Mouse (Mus musculus): ENCODE results near the gene Hoxd9. TPM values are rescaled to one million over a fixed set of nuclear protein-coding genes. Genes with fewer than 3 reads are reported as not detected.
A peak's percentile ranks its signal among the peaks of the same experiment; 100 is the strongest.

The Hoxd9 gene
- not detected in 2 replicates for polyA plus RNA-seq (2016; fragmentation: Nextera tagmentation; extraction: Ambion mirVana)

- H3K36me3 ChIP-seq (replicated peaks): no peaks in the 10 kb centered on the region
- peak; percentile 69 for DNase-seq (ENCODE audit: extremely low spot score, low spot score)
- under 1% methylated on average over 43 of the region's 43 CpGs for WGBS
These were observed at the start of gene Hoxd9 for GRCm38 (mm10) chr2:74697567-74698121. TSS of gene Hoxd9 (plus strand) at chr2:74697727.

DNA sequence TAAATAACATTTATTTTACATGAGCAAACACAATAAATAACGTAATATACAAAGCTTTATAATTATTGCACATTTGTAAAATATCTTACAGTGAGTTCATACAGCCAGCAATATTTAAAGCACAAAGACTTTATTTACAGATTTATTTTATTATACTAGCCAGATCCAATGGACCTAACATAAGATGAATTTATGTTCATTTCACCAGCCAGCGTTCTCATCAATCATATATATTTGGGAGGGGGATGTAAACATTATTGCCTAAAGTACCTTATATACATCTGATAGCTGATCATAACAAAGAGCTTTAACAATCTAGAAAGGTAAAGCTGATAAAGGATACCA, 44.6 kb upstream of the Hoxd9 start:
- Histone ChIP-seq H3K27ac (no peak overlapping the region), H3K4me1 (peaks cover 12% of the 10 kb centered on the region)
- 41% methylated on average over 2 of the region's 2 CpGs for WGBS

More at GRCm38 (mm10) chr2:74697567-74698121, at the start of gene Hoxd9:
- H3K4me1 ChIP-seq: peaks cover 14% of the 10 kb centered on the region
- no peaks in the 10 kb centered on the region for H3K9me3 ChIP-seq
- peak within 1 kb of the TSS; percentile 44 for H3K4me3 ChIP-seq
- peaks cover 100% of the 10 kb centered on the region for H3K27me3 ChIP-seq (ENCODE audit: poor library complexity, severe bottlenecking)
- H3K27ac ChIP-seq: no peak within 1 kb of the TSS

GRCm38 (mm10) chr2:74653781-74654535, 43.6 kb upstream of the Hoxd9 start:
- no peaks in the 10 kb centered on the region for H3K36me3 ChIP-seq (replicated peaks)
- DNase-seq (ENCODE audit: extremely low spot score, low spot score): no peak
- 0 out of 2 replicates have a peak, but pooled peaks cover 4% of the 10 kb centered on the region for H3K9me3 ChIP-seq
- no peak overlapping the region for H3K4me3 ChIP-seq
- peaks cover 15% of the 10 kb centered on the region for H3K4me1 ChIP-seq
- no peak overlapping the region for H3K27ac ChIP-seq
- 13% methylated on average over 17 of the region's 17 CpGs for WGBS
- peaks cover 100% of the 10 kb centered on the region for H3K27me3 ChIP-seq (ENCODE audit: poor library complexity, severe bottlenecking)

More for the DNA sequence above, 44.6 kb upstream of the Hoxd9 start:
- Histone ChIP-seq H3K36me3 (replicated peaks) (no peaks in the 10 kb centered on the region), H3K27me3 (ENCODE audit: poor library complexity, severe bottlenecking) (peaks cover 100% of the 10 kb centered on the region), H3K4me3 (no peak overlapping the region), H3K9me3 (0 out of 2 replicates have a peak, but pooled peaks cover 4% of the 10 kb centered on the region)
- DNase-seq (ENCODE audit: extremely low spot score, low spot score): no peak

GRCm38 (mm10) chr2:74654743-74655419, 42.6 kb upstream of the Hoxd9 start:
- H3K4me1 ChIP-seq: peaks cover 17% of the 10 kb centered on the region
- H3K27ac ChIP-seq: no peak overlapping the region
- peaks cover 100% of the 10 kb centered on the region for H3K27me3 ChIP-seq (ENCODE audit: poor library complexity, severe bottlenecking)
- peak overlapping the region; percentile 37; the same call in 1 of the 2 replicates for H3K4me3 ChIP-seq
- 3% methylated on average over 20 of the region's 20 CpGs for WGBS
- H3K9me3 ChIP-seq: 0 out of 2 replicates have a peak, but pooled peaks cover 4% of the 10 kb centered on the region
- DNase-seq (ENCODE audit: extremely low spot score, low spot score): no peak
- H3K36me3 ChIP-seq (replicated peaks): no peaks in the 10 kb centered on the region

DNA sequence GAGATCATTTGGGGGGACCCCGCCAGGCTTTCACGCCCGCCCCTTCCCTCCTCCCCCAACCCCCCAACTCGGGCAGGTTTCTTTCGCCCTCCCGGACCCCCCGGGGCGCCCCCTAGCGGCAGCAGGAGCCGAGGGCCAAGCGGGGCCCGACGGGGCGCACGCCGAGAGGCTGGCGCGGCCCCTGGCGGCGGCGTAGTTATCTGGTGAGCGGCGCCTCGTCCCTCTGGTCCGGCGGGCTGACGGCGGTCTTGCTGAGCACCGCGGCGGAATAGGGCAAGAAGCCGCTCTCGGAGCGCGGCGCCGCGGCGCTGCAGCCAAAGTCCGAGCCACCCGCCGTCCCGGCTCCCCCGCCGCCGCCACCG, 42.1 kb upstream of the Hoxd9 start:
- WGBS: 1% methylated on average over 45 of the region's 47 CpGs

DNA sequence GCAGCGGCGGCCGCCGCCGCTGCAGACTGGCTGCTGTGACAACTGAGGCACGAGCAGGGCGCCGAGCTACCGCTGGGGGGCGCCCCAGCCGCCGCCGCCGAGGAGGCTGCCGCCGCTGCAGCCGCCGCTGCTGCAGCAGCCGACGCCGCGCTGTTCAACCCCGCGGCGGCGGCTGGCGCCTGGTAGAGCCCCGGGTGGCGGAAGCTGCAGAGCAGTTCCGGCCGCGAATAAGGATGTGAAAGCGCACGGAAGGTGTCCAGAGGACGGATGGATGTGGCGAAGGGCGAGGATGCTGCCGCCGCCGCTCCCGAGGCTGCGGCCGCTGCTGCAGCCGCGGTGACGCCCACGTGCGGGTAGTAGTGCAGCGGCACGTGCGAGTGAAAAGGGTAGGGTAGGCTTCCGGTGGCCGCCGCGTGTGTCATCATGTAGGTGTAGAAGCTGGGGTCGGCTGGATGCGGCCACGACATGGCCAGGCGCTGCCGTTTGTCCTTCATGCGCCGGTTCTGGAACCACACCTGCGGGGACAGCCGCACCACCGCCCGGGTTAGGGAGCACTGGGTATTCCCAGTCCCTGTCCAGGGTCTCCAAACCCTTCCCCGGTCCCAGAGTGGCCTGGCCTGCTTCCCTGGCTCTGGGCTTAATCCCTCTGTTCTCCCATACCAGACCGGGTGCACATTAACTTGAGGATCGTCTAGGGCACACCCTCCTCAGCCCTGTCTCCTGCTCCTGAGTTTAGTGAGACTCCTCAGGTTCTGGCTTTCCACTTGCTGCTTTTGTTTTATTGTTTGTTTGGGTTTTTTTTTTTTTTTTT, 41.5 kb upstream of the Hoxd9 start:
- peak; percentile 63 for DNase-seq (ENCODE audit: extremely low spot score, low spot score)
- Histone ChIP-seq H3K36me3 (replicated peaks) (no peaks in the 10 kb centered on the region), H3K4me1 (peaks cover 17% of the 10 kb centered on the region), H3K27ac (no peak overlapping the region), H3K27me3 (ENCODE audit: poor library complexity, severe bottlenecking) (peaks cover 100% of the 10 kb centered on the region), H3K4me3 (peak overlapping the region; percentile 37), H3K9me3 (0 out of 2 replicates have a peak, but pooled peaks cover 4% of the 10 kb centered on the region)
- WGBS: under 1% methylated on average over 68 of the region's 69 CpGs

More for the DNA sequence above, 42.1 kb upstream of the Hoxd9 start:
- peaks cover 17% of the 10 kb centered on the region for H3K4me1 ChIP-seq
- no peak overlapping the region for H3K27ac ChIP-seq
- H3K9me3 ChIP-seq: 0 out of 2 replicates have a peak, but pooled peaks cover 4% of the 10 kb centered on the region
- H3K36me3 ChIP-seq (replicated peaks): no peaks in the 10 kb centered on the region
- peak overlapping the region; percentile 37 for H3K4me3 ChIP-seq
- DNase-seq (ENCODE audit: extremely low spot score, low spot score): no peak
- peaks cover 100% of the 10 kb centered on the region for H3K27me3 ChIP-seq (ENCODE audit: poor library complexity, severe bottlenecking)

GRCm38 (mm10) chr2:74656632-74657021, 40.9 kb upstream of the Hoxd9 start:
- H3K9me3 ChIP-seq: 0 out of 2 replicates have a peak, but pooled peaks cover 4% of the 10 kb centered on the region
- peaks cover 18% of the 10 kb centered on the region for H3K4me1 ChIP-seq
- H3K27me3 ChIP-seq (ENCODE audit: poor library complexity, severe bottlenecking): peaks cover 100% of the 10 kb centered on the region
- WGBS: 2% methylated on average over 4 of the region's 4 CpGs
- H3K4me3 ChIP-seq: no peak overlapping the region
- H3K27ac ChIP-seq: no peak overlapping the region
- DNase-seq (ENCODE audit: extremely low spot score, low spot score): no peak
- no peaks in the 10 kb centered on the region for H3K36me3 ChIP-seq (replicated peaks)

- no peak overlapping the region for H3K27ac ChIP-seq
- H3K4me3 ChIP-seq: peak overlapping the region; percentile 15; the same call in 1 of the 2 replicates
- 3% methylated on average over 62 of the region's 62 CpGs for WGBS
- peaks cover 20% of the 10 kb centered on the region for H3K4me1 ChIP-seq
- H3K9me3 ChIP-seq: 0 out of 2 replicates have a peak, but pooled peaks cover 4% of the 10 kb centered on the region
- peaks cover 100% of the 10 kb centered on the region for H3K27me3 ChIP-seq (ENCODE audit: poor library complexity, severe bottlenecking)
- DNase-seq (ENCODE audit: extremely low spot score, low spot score): peak; percentile 61
- H3K36me3 ChIP-seq (replicated peaks): no peaks in the 10 kb centered on the region
These were observed 40.1 kb upstream of the Hoxd9 start for GRCm38 (mm10) chr2:74657251-74658023.

- Histone ChIP-seq H3K4me3 (no peak overlapping the region), H3K27me3 (ENCODE audit: poor library complexity, severe bottlenecking) (peaks cover 100% of the 10 kb centered on the region), H3K27ac (no peak overlapping the region), H3K36me3 (replicated peaks) (no peaks in the 10 kb centered on the region), H3K9me3 (0 out of 2 replicates have a peak, but pooled peaks cover 4% of the 10 kb centered on the region), H3K4me1 (peaks cover 20% of the 10 kb centered on the region)
- WGBS: under 1% methylated on average over 15 of the region's 15 CpGs
- no peak for DNase-seq (ENCODE audit: extremely low spot score, low spot score)
These were observed 39.4 kb upstream of the Hoxd9 start for GRCm38 (mm10) chr2:74658024-74658666.

DNA sequence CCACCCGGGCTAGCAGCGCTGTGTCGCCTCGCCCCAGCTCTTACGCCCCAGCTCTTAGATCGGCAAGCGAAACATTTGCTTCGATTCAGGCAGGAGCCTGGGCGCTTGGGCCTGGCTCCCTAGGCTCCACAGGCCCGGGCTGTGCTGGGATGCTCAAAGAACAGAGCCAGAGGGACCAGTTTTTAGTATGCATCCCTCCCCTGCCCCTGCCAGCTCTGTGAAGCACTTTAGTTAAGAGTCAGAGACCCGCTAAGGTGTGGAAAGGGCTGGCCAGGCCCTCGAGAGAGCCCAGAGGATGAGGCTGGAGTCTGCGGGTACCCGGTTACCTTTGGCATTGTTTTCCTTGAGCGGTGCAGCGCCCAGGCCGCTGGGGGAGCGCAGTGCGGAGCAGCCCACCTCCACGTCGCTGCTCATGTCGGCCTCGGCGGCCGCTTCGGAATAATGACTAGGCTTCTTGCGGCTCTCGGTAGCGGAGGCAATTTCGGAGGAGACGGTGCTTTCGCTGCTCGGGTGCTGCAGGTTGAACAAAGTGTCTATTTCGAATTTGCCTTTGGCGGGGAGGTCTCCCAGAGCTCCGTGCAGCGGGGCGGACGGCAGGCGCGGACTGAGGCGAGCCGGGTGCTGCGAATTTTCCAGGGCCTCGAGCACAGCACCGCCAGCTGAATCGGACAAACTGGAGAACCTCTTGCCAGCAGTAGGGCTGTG, 38.7 kb upstream of the Hoxd9 start:
- under 1% methylated on average over 47 of the region's 47 CpGs for WGBS
- no peaks in the 10 kb centered on the region for H3K36me3 ChIP-seq (replicated peaks)
- H3K4me3 ChIP-seq: no peak overlapping the region
- peaks cover 20% of the 10 kb centered on the region for H3K4me1 ChIP-seq
- 0 out of 2 replicates have a peak, but pooled peaks cover 4% of the 10 kb centered on the region for H3K9me3 ChIP-seq
- peaks cover 100% of the 10 kb centered on the region for H3K27me3 ChIP-seq (ENCODE audit: poor library complexity, severe bottlenecking)
- DNase-seq (ENCODE audit: extremely low spot score, low spot score): peak; percentile 67
- no peak overlapping the region for H3K27ac ChIP-seq
